Mouse (Mus musculus) Patski (cell line): ENCODE measurements at regions not wholly inside any gene's neighbourhood (a gene's known extent, or its start where the extent isn't known, plus 50 kb on each side); places are given as distances from the start of the nearest gene placed in this dataset.

ENCODE experiments used
- ATAC-seq: fragments of 100-300 bp; one replicate; pipeline ENCODE4 v1.8.0; 2021
- CTCF ChIA-PET: fragments of 350-600 bp; sonication (Branson Sonifier 250); formaldehyde crosslinking; loops from one replicate; lab custom pipeline; 2022; ENCODE audit warnings: inconsistent platforms; lab: Charles Lee
- POLR2A ChIA-PET: fragments of 350-600 bp; sonication (Branson Sonifier 250); formaldehyde crosslinking; loops from one replicate; lab custom pipeline; 2022; ENCODE audit warnings: antibody characterized with exemption, inconsistent platforms; lab: Charles Lee
- DNase-seq: peaks from one replicate; pipeline ENCODE4 v3.0.0-alpha.2; 2011; ENCODE audit warnings: low read depth, low spot score
- H3K27me3 ChIP-seq: fragments of 371-371 bp; one replicate; pipeline ENCODE4 v1.5.1; 2021
- CTCF ChIP-seq: fragments of 100-300 bp; IDR thresholded peaks from one replicate; pipeline ENCODE4 v1.5.1; 2021
- in situ Hi-C: fragments of 300-500 bp; cut with MboI; formaldehyde crosslinking; loops from 3 replicates; pipeline ENCODE4 v1.11.1; 2018; ENCODE audit warnings: low pct_unique_long_range_greater_than_20kb, mixed read lengths

- TF ChIP-seq CTCF = no peak
- CTCF ChIA-PET = no interaction called here
- in situ Hi-C loops = no loop called here
- ATAC-seq = no peak
- POLR2A ChIA-PET = interaction anchor here (0.9 kb wide), 1 partner anchor 14 kb away, joined by 4 read pairs; no protein-coding TSS in a partner anchor
- H3K27me3 ChIP-seq = no peaks in the 10 kb centered on the region
- DNase-seq = no peak
These were observed 195.3 kb downstream of the Wdr11 start for GRCm38 (mm10) chr7:129787011-129787410.

GRCm38 (mm10) chr7:129787736-129788135, 196.1 kb downstream of the Wdr11 start:
- in situ Hi-C loops = no loop called here
- POLR2A ChIA-PET = no interaction called here
- no peak for DNase-seq
- TF ChIP-seq CTCF = no peak
- H3K27me3 ChIP-seq = no peaks in the 10 kb centered on the region
- CTCF ChIA-PET = no interaction called here
- no peak for ATAC-seq

GRCm38 (mm10) chr7:129789461-129789860, 197.8 kb downstream of the Wdr11 start:
- ChIA-PET POLR2A (no interaction called here), CTCF (interaction anchor here (1.6 kb wide), 1 partner anchor 8 kb away, joined by 4 read pairs; no protein-coding TSS in a partner anchor)
- in situ Hi-C loops = no loop called here

GRCm38 (mm10) chr7:129790590-129791449, 199.2 kb downstream of the Wdr11 start:
- DNase-seq (no peak), ATAC-seq (no peak)
- in situ Hi-C loops = no loop called here
- ChIA-PET POLR2A (interaction anchor here (0.7 kb wide), 1 partner anchor 1052 kb away, joined by 3 read pairs; no protein-coding TSS in a partner anchor), CTCF (interaction anchor here (0.9 to 1.6 kb wide), 3 partner anchors 9 to 47 kb away, joined by 3 to 4 read pairs (median 3); no protein-coding TSS in a partner anchor)
- no peak for TF ChIP-seq CTCF
- H3K27me3 ChIP-seq = no peaks in the 10 kb centered on the region

More at GRCm38 (mm10) chr7:129789461-129789860, 197.8 kb downstream of the Wdr11 start:
- no peak for TF ChIP-seq CTCF
- no peaks in the 10 kb centered on the region for H3K27me3 ChIP-seq
- no peak for DNase-seq
- no peak for ATAC-seq

- DNase-seq (no peak), ATAC-seq (no peak)
- CTCF ChIA-PET = interaction anchor here (0.9 kb wide), 1 partner anchor 17 kb away, joined by 3 read pairs; no protein-coding TSS in a partner anchor
- in situ Hi-C loops = no loop called here
- TF ChIP-seq CTCF = no peak
- no peaks in the 10 kb centered on the region for H3K27me3 ChIP-seq
- POLR2A ChIA-PET = interaction anchor here (0.6 kb wide), 1 partner anchor 14 kb away, joined by 5 read pairs; no protein-coding TSS in a partner anchor
These were observed 199.8 kb downstream of the Wdr11 start for GRCm38 (mm10) chr7:129791450-129791820.

- POLR2A ChIA-PET = no interaction called here
- no peaks in the 10 kb centered on the region for H3K27me3 ChIP-seq
- no peak for TF ChIP-seq CTCF
- DNase-seq = no peak
- ATAC-seq = no peak
- CTCF ChIA-PET = interaction anchor here (1.6 kb wide), 1 partner anchor 45 kb away, joined by 3 read pairs; no protein-coding TSS in a partner anchor
- in situ Hi-C loops = no loop called here
These were observed 202.1 kb downstream of the Wdr11 start for GRCm38 (mm10) chr7:129793733-129794132.

GRCm38 (mm10) chr7:129794276-129794675, 202.6 kb downstream of the Wdr11 start:
- TF ChIP-seq CTCF = no peak
- ATAC-seq (no peak), DNase-seq (no peak)
- no peaks in the 10 kb centered on the region for H3K27me3 ChIP-seq
- ChIA-PET POLR2A (no interaction called here), CTCF (no interaction called here)
- in situ Hi-C loops = no loop called here

GRCm38 (mm10) chr7:129798525-129798924, 206.9 kb downstream of the Wdr11 start:
- ChIA-PET POLR2A (interaction anchor here (0.6 kb wide), 1 partner anchor 16 kb away, joined by 5 read pairs; no protein-coding TSS in a partner anchor), CTCF (no interaction called here)
- no peak for TF ChIP-seq CTCF
- H3K27me3 ChIP-seq = no peaks in the 10 kb centered on the region
- DNase-seq (no peak), ATAC-seq (no peak)
- in situ Hi-C loops = no loop called here

- no peak for TF ChIP-seq CTCF
- DNase-seq (no peak), ATAC-seq (no peak)
- ChIA-PET POLR2A (no interaction called here), CTCF (interaction anchor here (0.8 kb wide), 1 partner anchor 20 kb away, joined by 3 read pairs; no protein-coding TSS in a partner anchor)
- H3K27me3 ChIP-seq = no peaks in the 10 kb centered on the region
- in situ Hi-C loops = no loop called here
These were observed 208.8 kb downstream of the Wdr11 start for GRCm38 (mm10) chr7:129800461-129800867.

GRCm38 (mm10) chr7:129801431-129801847, 209.8 kb downstream of the Wdr11 start:
- DNase-seq = peak; percentile 70
- CTCF ChIA-PET = interaction anchor here (1.1 to 1.5 kb wide), 3 partner anchors 9 to 13 kb away, joined by 3 to 4 read pairs (median 3); no protein-coding TSS in a partner anchor
- POLR2A ChIA-PET = no interaction called here
- no peak for TF ChIP-seq CTCF
- ATAC-seq = peak; percentile 8
- no peaks in the 10 kb centered on the region for H3K27me3 ChIP-seq
- in situ Hi-C loops = no loop called here
